Mouse (Mus musculus): Measurements from ENCODE around the gene Psen1. TPM values are rescaled to one million over a fixed set of nuclear protein-coding genes. Genes with fewer than 3 reads are reported as not detected.

Psen1 gene
- polyA plus RNA-seq, 1 experiment from 2014 or later = 68.0 TPM

- no peak for ATAC-seq (ENCODE audit: insufficient number of reproducible peaks, low FRiP score, low TSS enrichment, low read depth)
- Histone ChIP-seq H3K36me3 (ENCODE audit: control insufficient read depth, insufficient read depth, low read length) (no peaks in the 10 kb centered on the region), H3K27ac (replicated peaks; ENCODE audit: low read depth, low read length) (no peak overlapping the region), H3K4me3 (ENCODE audit: low read depth, low read length) (no peak overlapping the region), H3K4me1 (ENCODE audit: control insufficient read depth, insufficient read depth, low read length) (peaks cover 15% of the 10 kb centered on the region), H3K9ac (ENCODE audit: low read length) (no peak overlapping the region), H3K4me2 (ENCODE audit: low read depth, severe bottlenecking) (no peak overlapping the region), H3K9me3 (ENCODE audit: control insufficient read depth, low read length) (no peaks in the 10 kb centered on the region), H3K27me3 (ENCODE audit: control insufficient read depth, insufficient read depth, low read length) (no peaks in the 10 kb centered on the region)
- no peak for DNase-seq (ENCODE audit: low spot score)
- 84% methylated on average over 2 of the region's 2 CpGs for WGBS
Observed at GRCm38 (mm10) chr12:83760201-83760600, 72.2 kb downstream of the Psen1 start.

DNA sequence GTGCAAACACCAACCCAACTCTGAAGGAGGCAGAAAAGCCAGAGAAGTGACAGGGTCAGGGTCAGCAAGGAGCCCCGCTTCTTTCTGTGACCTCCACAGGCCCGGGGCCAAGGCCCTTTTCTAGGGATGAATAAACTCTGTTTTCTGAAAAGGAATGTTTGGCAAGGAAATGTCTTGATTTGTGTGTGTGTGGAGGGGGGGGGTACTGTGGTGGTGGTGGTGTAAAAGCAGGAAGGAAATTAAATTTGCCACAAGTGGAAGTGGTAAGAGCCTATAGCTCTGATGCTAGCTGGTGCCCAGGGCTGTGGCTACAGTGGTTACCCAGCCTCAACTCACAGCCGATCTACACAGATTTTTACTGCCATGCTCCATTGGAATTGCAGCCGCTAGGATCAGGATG, 74.8 kb downstream of the Psen1 start:
- H3K9ac ChIP-seq (ENCODE audit: low read length) = no peak overlapping the region
- DNase-seq (ENCODE audit: low spot score) (peak; percentile 31), ATAC-seq (ENCODE audit: insufficient number of reproducible peaks, low FRiP score, low TSS enrichment, low read depth) (no peak)
- no peak overlapping the region for H3K4me2 ChIP-seq (ENCODE audit: low read depth, severe bottlenecking)
- H3K27me3 ChIP-seq (ENCODE audit: control insufficient read depth, insufficient read depth, low read length) = no peaks in the 10 kb centered on the region
- H3K4me1 ChIP-seq (ENCODE audit: control insufficient read depth, insufficient read depth, low read length) = peaks cover 24% of the 10 kb centered on the region
- H3K4me3 ChIP-seq (ENCODE audit: low read depth, low read length) = no peak overlapping the region
- no peak overlapping the region for H3K27ac ChIP-seq (replicated peaks; ENCODE audit: low read depth, low read length)
- H3K36me3 ChIP-seq (ENCODE audit: control insufficient read depth, insufficient read depth, low read length) = no peaks in the 10 kb centered on the region
- 27% methylated on average over 4 of the region's 4 CpGs for WGBS
- H3K9me3 ChIP-seq (ENCODE audit: control insufficient read depth, low read length) = no peaks in the 10 kb centered on the region

GRCm38 (mm10) chr12:83763311-83764043, 75.5 kb downstream of the Psen1 start, which contains the start of gene Papln:
Papln (plus strand) TSS chr12:83763634.
- H3K4me3 ChIP-seq (ENCODE audit: low read depth, low read length) = peak within 1 kb of the TSS; percentile 12; the same call in 1 of the 2 replicates
- H3K4me1 ChIP-seq (ENCODE audit: control insufficient read depth, insufficient read depth, low read length) = peaks cover 32% of the 10 kb centered on the region
- H3K36me3 ChIP-seq (ENCODE audit: control insufficient read depth, insufficient read depth, low read length) = no peaks in the 10 kb centered on the region
- H3K27ac ChIP-seq (replicated peaks; ENCODE audit: low read depth, low read length) = no peak within 1 kb of the TSS
- no peaks in the 10 kb centered on the region for H3K9me3 ChIP-seq (ENCODE audit: control insufficient read depth, low read length)
- WGBS = 14% methylated on average over 29 of the region's 31 CpGs
- peak within 1 kb of the TSS; percentile 53 for H3K4me2 ChIP-seq (ENCODE audit: low read depth, severe bottlenecking)
- peak within 1 kb of the TSS; percentile 7; the same call in 1 of the 2 replicates for H3K9ac ChIP-seq (ENCODE audit: low read length)
- peak; percentile 36 for DNase-seq (ENCODE audit: low spot score)
- H3K27me3 ChIP-seq (ENCODE audit: control insufficient read depth, insufficient read depth, low read length) = no peaks in the 10 kb centered on the region
- ATAC-seq (ENCODE audit: insufficient number of reproducible peaks, low FRiP score, low TSS enrichment, low read depth) = no peak; the same call in 1 of the 2 replicates

DNA sequence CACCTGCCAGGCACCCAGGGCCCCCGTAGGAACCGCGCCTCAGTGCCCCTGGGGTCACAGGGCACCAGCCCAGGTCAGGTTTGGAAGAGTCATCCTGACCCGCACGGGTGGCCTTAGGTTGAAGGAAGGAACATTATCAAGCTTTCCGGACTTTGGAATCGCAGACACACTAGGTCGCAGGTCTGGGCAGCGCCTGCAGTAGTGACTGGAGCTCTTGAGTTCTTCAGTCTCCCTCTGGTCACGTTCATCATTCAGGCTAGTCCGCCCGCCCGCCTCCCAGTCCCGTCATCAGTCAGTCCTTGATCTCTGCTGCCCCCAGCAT, 76.1 kb downstream of the Psen1 start:
- Histone ChIP-seq H3K27me3 (ENCODE audit: control insufficient read depth, insufficient read depth, low read length) (no peaks in the 10 kb centered on the region), H3K27ac (replicated peaks; ENCODE audit: low read depth, low read length) (no peak overlapping the region), H3K4me2 (ENCODE audit: low read depth, severe bottlenecking) (peak overlapping the region; percentile 53), H3K9ac (ENCODE audit: low read length) (no peak overlapping the region; the same call in 1 of the 2 replicates), H3K4me1 (ENCODE audit: control insufficient read depth, insufficient read depth, low read length) (peaks cover 37% of the 10 kb centered on the region), H3K9me3 (ENCODE audit: control insufficient read depth, low read length) (no peaks in the 10 kb centered on the region), H3K4me3 (ENCODE audit: low read depth, low read length) (peak overlapping the region; percentile 12; the same call in 1 of the 2 replicates), H3K36me3 (ENCODE audit: control insufficient read depth, insufficient read depth, low read length) (no peaks in the 10 kb centered on the region)
- WGBS = 5% methylated on average over 14 of the region's 14 CpGs
- DNase-seq (ENCODE audit: low spot score) (no peak), ATAC-seq (ENCODE audit: insufficient number of reproducible peaks, low FRiP score, low TSS enrichment, low read depth) (no peak)

GRCm38 (mm10) chr12:83764519-83764918, 76.6 kb downstream of the Psen1 start:
- Histone ChIP-seq H3K4me1 (ENCODE audit: control insufficient read depth, insufficient read depth, low read length) (peaks cover 39% of the 10 kb centered on the region), H3K9me3 (ENCODE audit: control insufficient read depth, low read length) (no peaks in the 10 kb centered on the region), H3K36me3 (ENCODE audit: control insufficient read depth, insufficient read depth, low read length) (no peaks in the 10 kb centered on the region), H3K27me3 (ENCODE audit: control insufficient read depth, insufficient read depth, low read length) (no peaks in the 10 kb centered on the region), H3K27ac (replicated peaks; ENCODE audit: low read depth, low read length) (no peak overlapping the region), H3K9ac (ENCODE audit: low read length) (no peak overlapping the region), H3K4me3 (ENCODE audit: low read depth, low read length) (no peak overlapping the region), H3K4me2 (ENCODE audit: low read depth, severe bottlenecking) (no peak overlapping the region)
- DNase-seq (ENCODE audit: low spot score) (no peak), ATAC-seq (ENCODE audit: insufficient number of reproducible peaks, low FRiP score, low TSS enrichment, low read depth) (no peak)
- WGBS = 76% methylated on average over 10 of the region's 10 CpGs

DNA sequence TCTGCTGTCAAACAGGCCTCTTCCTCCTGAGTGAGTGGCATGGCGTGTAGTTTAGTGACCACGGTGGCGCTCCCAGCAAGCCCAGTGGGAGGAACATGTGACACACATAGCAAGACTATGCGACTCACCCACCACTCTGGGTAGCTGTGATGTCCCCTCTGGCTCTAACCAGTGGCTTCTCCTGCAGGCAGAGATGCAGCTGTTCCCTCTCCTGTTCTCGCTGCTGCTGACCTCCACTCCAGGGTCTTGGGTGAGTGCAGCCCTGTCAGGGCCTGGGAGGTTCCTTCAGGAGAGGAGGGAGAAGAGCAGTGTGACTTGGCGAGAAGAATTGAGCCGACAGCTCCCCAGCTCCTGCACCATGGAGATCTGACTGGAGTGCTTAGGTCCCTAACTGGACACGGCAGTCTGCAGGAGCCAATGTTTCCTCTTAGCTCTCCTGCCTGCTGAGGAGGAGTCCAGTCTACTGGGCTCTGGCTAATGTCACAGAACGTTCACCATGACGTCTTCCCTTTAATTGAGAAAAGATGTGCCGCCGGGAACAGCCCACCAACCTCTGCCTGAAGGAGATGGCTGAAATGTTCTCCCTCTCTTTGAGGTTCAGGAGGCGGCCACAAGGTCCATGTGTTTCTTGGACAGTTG, 78.1 kb downstream of the Psen1 start:
- 40% methylated on average over 13 of the region's 13 CpGs for WGBS
- H3K4me1 ChIP-seq (ENCODE audit: control insufficient read depth, insufficient read depth, low read length) = peaks cover 49% of the 10 kb centered on the region

GRCm38 (mm10) chr12:83767833-83768232, 79.9 kb downstream of the Psen1 start:
- no peak overlapping the region for H3K9ac ChIP-seq (ENCODE audit: low read length)
- no peaks in the 10 kb centered on the region for H3K36me3 ChIP-seq (ENCODE audit: control insufficient read depth, insufficient read depth, low read length)
- ATAC-seq (ENCODE audit: insufficient number of reproducible peaks, low FRiP score, low TSS enrichment, low read depth) (no peak), DNase-seq (ENCODE audit: low spot score) (no peak)
- H3K27ac ChIP-seq (replicated peaks; ENCODE audit: low read depth, low read length) = no peak overlapping the region
- peaks cover 44% of the 10 kb centered on the region for H3K4me1 ChIP-seq (ENCODE audit: control insufficient read depth, insufficient read depth, low read length)
- H3K4me2 ChIP-seq (ENCODE audit: low read depth, severe bottlenecking) = no peak overlapping the region
- no peaks in the 10 kb centered on the region for H3K27me3 ChIP-seq (ENCODE audit: control insufficient read depth, insufficient read depth, low read length)
- H3K9me3 ChIP-seq (ENCODE audit: control insufficient read depth, low read length) = no peaks in the 10 kb centered on the region
- no peak overlapping the region for H3K4me3 ChIP-seq (ENCODE audit: low read depth, low read length)
- WGBS = 59% methylated on average over 9 of the region's 9 CpGs

More for the DNA sequence above, 78.1 kb downstream of the Psen1 start:
- peak; percentile 48 for DNase-seq (ENCODE audit: low spot score)
- no peaks in the 10 kb centered on the region for H3K36me3 ChIP-seq (ENCODE audit: control insufficient read depth, insufficient read depth, low read length)
- no peak for ATAC-seq (ENCODE audit: insufficient number of reproducible peaks, low FRiP score, low TSS enrichment, low read depth)
- H3K27me3 ChIP-seq (ENCODE audit: control insufficient read depth, insufficient read depth, low read length) = no peaks in the 10 kb centered on the region
- H3K4me2 ChIP-seq (ENCODE audit: low read depth, severe bottlenecking) = no peak overlapping the region
- H3K4me3 ChIP-seq (ENCODE audit: low read depth, low read length) = no peak overlapping the region
- no peak overlapping the region for H3K9ac ChIP-seq (ENCODE audit: low read length)
- H3K27ac ChIP-seq (replicated peaks; ENCODE audit: low read depth, low read length) = no peak overlapping the region
- H3K9me3 ChIP-seq (ENCODE audit: control insufficient read depth, low read length) = no peaks in the 10 kb centered on the region

DNA sequence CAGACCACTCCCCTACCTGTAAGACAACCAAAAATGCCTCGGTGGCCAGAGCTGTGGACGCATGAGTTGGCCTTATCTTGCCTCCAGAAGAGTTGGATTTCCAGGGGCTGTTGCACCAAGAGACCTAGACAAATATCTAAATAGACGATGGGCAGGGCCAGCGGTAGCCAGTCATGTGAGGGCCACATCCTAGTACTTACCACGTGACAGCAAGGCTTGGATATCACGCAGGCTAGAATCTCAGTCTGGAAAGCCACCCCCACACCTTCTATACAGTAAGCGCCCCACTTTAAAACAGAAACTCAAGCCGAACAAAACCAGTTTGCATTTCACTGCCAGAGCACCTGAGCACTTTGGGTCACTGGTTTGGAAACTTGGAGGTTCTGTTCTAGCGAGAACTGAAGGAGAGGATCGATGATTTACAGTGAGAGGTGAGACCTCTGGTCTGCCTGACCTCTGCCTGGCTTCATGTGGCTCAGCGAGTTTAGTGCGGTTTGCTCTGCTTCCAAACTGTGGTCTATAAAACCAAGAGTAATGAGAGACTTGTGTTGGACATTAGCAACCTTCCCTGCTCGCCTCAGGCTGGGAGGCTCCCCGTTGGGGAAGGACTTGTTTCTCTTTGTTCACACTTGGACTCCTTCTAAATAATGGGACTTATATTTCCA, 80.4 kb downstream of the Psen1 start:
- H3K4me3 ChIP-seq (ENCODE audit: low read depth, low read length) = no peak overlapping the region
- 49% methylated on average over 14 of the region's 14 CpGs for WGBS
- H3K4me2 ChIP-seq (ENCODE audit: low read depth, severe bottlenecking) = no peak overlapping the region
- peaks cover 41% of the 10 kb centered on the region for H3K4me1 ChIP-seq (ENCODE audit: control insufficient read depth, insufficient read depth, low read length)
- no peaks in the 10 kb centered on the region for H3K36me3 ChIP-seq (ENCODE audit: control insufficient read depth, insufficient read depth, low read length)
- H3K9ac ChIP-seq (ENCODE audit: low read length) = no peak overlapping the region
- no peaks in the 10 kb centered on the region for H3K27me3 ChIP-seq (ENCODE audit: control insufficient read depth, insufficient read depth, low read length)
- no peak overlapping the region for H3K27ac ChIP-seq (replicated peaks; ENCODE audit: low read depth, low read length)
- H3K9me3 ChIP-seq (ENCODE audit: control insufficient read depth, low read length) = no peaks in the 10 kb centered on the region
- DNase-seq (ENCODE audit: low spot score) (peak; percentile 58), ATAC-seq (ENCODE audit: insufficient number of reproducible peaks, low FRiP score, low TSS enrichment, low read depth) (no peak)
